Mouse (Mus musculus): ENCODE data around the gene Zik1.

Zik1 gene

DNA sequence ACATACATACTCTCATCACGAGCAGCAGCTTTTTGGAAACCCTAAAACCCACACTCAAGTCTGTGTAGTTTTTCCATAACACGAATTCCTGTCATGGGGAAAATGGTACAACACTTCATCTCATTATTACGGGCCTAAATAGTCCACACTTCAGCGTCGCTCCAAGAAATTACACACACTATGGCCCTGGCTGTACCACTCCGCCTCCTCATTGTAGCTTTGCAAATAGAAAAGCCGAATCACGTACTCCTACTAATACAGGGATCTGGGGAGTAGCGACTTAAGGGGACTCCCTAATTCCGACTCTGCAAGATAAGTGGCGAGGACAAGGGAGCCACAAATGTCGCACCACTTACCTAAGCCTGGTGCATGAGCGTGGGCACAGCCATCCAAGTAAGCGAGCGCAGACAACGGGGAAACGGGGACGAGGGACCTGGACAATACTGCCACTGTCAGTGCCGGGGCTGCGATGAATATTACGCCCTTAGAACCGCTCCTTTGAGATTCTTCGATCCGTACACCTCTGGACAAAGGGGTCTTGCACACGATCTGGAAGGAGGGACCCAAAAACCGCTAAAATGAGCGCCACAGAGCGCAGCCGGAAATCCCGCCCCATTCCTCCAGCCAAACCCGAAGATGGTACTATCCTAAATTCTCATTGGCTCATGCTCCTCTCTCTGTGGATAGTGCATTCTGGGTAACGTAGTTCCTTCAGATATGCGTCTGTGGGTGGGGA is at the start of gene Zik1:
Gene Zik1 (minus strand): TSS at position 609 of the 736 bp plus-strand sequence.
- peak; percentile 77 to 86 for DNase-seq (ENCODE audit: low spot score in 2 of 2)

- no peak for DNase-seq (ENCODE audit: low spot score in 2 of 2)
Observed at GRCm38 (mm10) chr7:10495578-10495977, 384 bp upstream of the Zik1 start.

DNA sequence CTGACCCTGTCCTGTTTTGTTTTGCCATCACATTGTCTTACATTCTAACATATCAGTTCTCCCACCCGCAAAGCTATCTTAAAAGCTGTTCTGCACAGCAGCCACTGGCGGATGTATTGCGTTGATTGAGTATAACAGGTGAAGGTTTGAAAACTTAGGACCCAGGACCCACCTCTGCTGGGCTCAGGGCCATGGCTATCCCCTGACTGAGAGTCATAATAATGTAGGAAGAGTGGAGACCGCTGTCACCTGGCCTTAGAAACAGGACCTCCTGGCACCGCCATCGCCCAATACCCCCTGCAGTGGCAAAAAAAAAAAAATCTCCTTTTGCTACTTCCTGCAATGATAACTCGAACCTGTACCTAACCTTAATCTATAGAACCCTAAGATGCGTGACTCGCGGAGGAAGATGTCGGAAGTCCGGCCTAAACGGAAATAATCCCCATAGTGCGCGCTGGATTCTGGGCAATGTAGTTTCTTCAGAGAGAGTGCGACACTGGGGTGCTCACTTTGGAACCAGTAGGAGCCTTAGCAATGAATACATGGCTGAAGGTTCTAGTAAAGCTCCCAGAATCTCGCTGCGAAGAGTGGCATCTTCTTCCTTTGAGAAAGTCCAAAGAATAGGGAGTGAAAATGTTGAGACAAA is 14.5 kb downstream of the Zik1 start:
- peak; percentile 52 to 61 for DNase-seq (ENCODE audit: low spot score in 2 of 2)

GRCm38 (mm10) chr7:10479813-10480212 is 15.4 kb downstream of the Zik1 start:
- no peak for DNase-seq (ENCODE audit: low spot score in 2 of 2)

GRCm38 (mm10) chr7:10458166-10458565 is 37.0 kb downstream of the Zik1 start:
- DNase-seq (ENCODE audit: low spot score in 2 of 2) = peak; percentile 5 to 10

DNA sequence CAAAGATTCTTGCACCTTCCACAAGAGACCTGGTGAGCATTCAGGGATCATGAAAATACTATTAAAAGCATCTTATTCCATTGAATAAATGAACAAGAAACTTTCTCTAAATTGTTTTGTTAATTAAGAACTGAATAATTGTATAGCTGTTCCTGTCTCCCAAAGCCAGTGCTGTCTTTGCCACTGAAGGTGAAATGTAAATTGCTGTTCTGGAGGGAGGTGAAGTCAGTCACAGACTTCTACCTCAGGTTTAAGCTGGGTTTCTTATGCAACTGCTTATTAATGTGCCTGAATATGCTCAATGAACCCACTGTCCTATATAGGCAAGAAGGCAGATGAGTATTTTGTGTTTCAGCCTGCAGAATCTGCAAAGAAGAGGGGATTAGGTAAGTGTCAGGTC is 52.2 kb downstream of the Zik1 start, which contains the start of gene Vmn1r67:
Gene Vmn1r67 (plus strand): TSS at position 301 of the 400 bp plus-strand sequence.
- DNase-seq (ENCODE audit: low spot score in 2 of 2) = no peak

All from right cerebral cortex, adult 2 months (tissue).